38 mouse cellular contexts compared by ENCODE assay signal in the genomic region with DNA sequence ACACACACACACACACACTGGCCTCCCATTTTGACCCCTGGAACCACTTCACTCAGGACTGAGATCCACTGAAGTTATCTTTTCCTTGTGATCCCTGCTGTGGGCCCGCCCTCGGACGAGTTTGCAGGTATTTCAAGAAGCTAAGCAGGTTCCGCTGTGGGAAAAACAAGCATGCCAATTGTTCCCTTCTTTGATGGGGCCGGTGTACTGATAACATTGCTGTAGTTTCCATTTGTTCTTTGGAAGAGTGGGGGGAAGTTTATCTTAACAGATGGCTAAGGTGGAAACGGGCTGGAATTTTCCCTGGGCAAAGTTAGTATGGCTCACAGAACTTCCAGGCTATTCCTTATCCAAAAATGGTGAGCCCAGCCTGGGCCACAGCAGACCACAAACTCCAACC. TPM values are rescaled to one million over a fixed set of nuclear protein-coding genes. Genes with fewer than 3 reads are reported as not detected.
"Had no signal": no experiment of that assay in that cellular context is flagged by ENCODE, and none has a peak within 500 bp of the region (broad histone marks: within the 10 kb centered on the region; RNA-seq: fewer than 3 reads in every experiment).

No protein-coding gene starts in this region.

- ATAC-seq: liver, embryonic 12.5 days; liver, postnatal 0 days; lung, postnatal 0 days; midbrain, embryonic 13.5 days; midbrain, embryonic 15.5 days; midbrain, embryonic 16.5 days had no signal

- H3K4me3 ChIP-seq: left cerebral cortex, adult 2 months; limb, embryonic 10.5 days; limb, embryonic 12.5 days; limb, embryonic 13.5 days; limb, embryonic 15.5 days; liver, embryonic 12.5 days; liver, embryonic 13.5 days; liver, embryonic 15.5 days; lung, embryonic 15.5 days; megakaryocyte, embryonic 14.5 days; midbrain, embryonic 10.5 days; midbrain, embryonic 12.5 days; midbrain, embryonic 13.5 days; midbrain, embryonic 15.5 days; myocyte had no signal

- H3K4me2 ChIP-seq: limb, embryonic 12.5 days; limb, embryonic 13.5 days; limb, embryonic 15.5 days; liver, embryonic 11.5 days; liver, embryonic 12.5 days; liver, embryonic 13.5 days; liver, embryonic 15.5 days; lung, embryonic 14.5 days; lung, embryonic 15.5 days; midbrain, embryonic 11.5 days; midbrain, embryonic 12.5 days; midbrain, embryonic 13.5 days; midbrain, embryonic 15.5 days had no signal

- H3K27ac ChIP-seq: left cerebral cortex, adult 2 months; limb, embryonic 10.5 days; limb, embryonic 12.5 days; limb, embryonic 13.5 days; limb, embryonic 15.5 days; liver, embryonic 12.5 days; liver, embryonic 13.5 days; liver, embryonic 14.5 days; liver, embryonic 15.5 days; lung, embryonic 15.5 days; macrophage; midbrain, embryonic 10.5 days; midbrain, embryonic 12.5 days; midbrain, embryonic 13.5 days; midbrain, embryonic 15.5 days had no signal

- H3K27me3 ChIP-seq: limb, embryonic 12.5 days; limb, embryonic 13.5 days; limb, embryonic 15.5 days; liver, embryonic 12.5 days; liver, embryonic 13.5 days; liver, embryonic 15.5 days; lung, embryonic 15.5 days; midbrain, embryonic 12.5 days; midbrain, embryonic 13.5 days; midbrain, embryonic 15.5 days had no signal

- H3K9me3 ChIP-seq: limb, embryonic 10.5 days; limb, embryonic 12.5 days; limb, embryonic 15.5 days; liver, embryonic 12.5 days; liver, embryonic 13.5 days; liver, embryonic 15.5 days; lung, embryonic 15.5 days; midbrain, embryonic 10.5 days; midbrain, embryonic 12.5 days; midbrain, embryonic 13.5 days; midbrain, embryonic 15.5 days had no signal

- H3K4me1 ChIP-seq: limb, embryonic 10.5 days; limb, embryonic 12.5 days; limb, embryonic 13.5 days; limb, embryonic 15.5 days; liver, embryonic 12.5 days; liver, embryonic 13.5 days; liver, embryonic 15.5 days; lung, embryonic 15.5 days; midbrain, embryonic 10.5 days; midbrain, embryonic 12.5 days; midbrain, embryonic 13.5 days; midbrain, embryonic 15.5 days had no signal

- H3K9ac ChIP-seq: limb, embryonic 12.5 days; limb, embryonic 13.5 days; limb, embryonic 15.5 days; liver, embryonic 12.5 days; liver, embryonic 13.5 days; liver, embryonic 14.5 days; liver, embryonic 15.5 days; liver, postnatal 0 days; lung, embryonic 14.5 days; lung, embryonic 15.5 days; midbrain, embryonic 12.5 days; midbrain, embryonic 13.5 days; midbrain, embryonic 15.5 days had no signal

- DNase-seq: left cerebral cortex, postnatal 4 days; liver; liver, embryonic 13.5 days; liver, postnatal 0 days; lung, adult 18-20 months; lung, adult 2 months; lung, embryonic 14.5 days; lung, postnatal 10 days; lung, postnatal 14 days; lung, postnatal 36 days; lung, postnatal 4 days; midbrain, embryonic 14.5 days had no signal

- H3K36me3 ChIP-seq: limb, embryonic 10.5 days; limb, embryonic 12.5 days; limb, embryonic 13.5 days; limb, embryonic 15.5 days; liver, embryonic 12.5 days; liver, embryonic 13.5 days; liver, embryonic 15.5 days; lung, embryonic 15.5 days; midbrain, embryonic 10.5 days; midbrain, embryonic 12.5 days; midbrain, embryonic 13.5 days; midbrain, embryonic 15.5 days had no signal

RNA-seq across cellular contexts. Expression of a gene that starts 28.8 kb away (rescaled TPM):
- polyA plus RNA-seq: limb, embryonic 10.5 days; limb, embryonic 11.5 days; limb, embryonic 12.5 days; limb, embryonic 13.5 days; limb, embryonic 14.5 days; limb, embryonic 15.5 days; liver, adult 2 months; liver, embryonic 11.5 days; liver, embryonic 12.5 days; liver, embryonic 13.5 days; liver, embryonic 14.5 days; liver, embryonic 15.5 days; liver, embryonic 16.5 days; liver, postnatal 0 days; lung, adult 2 months; lung, embryonic 14.5 days; lung, embryonic 15.5 days; lung, embryonic 16.5 days; lung, postnatal 0 days; macrophage; midbrain, embryonic 10.5 days; midbrain, embryonic 11.5 days; midbrain, embryonic 12.5 days; midbrain, embryonic 13.5 days; midbrain, embryonic 14.5 days; midbrain, embryonic 15.5 days; midbrain, embryonic 16.5 days; midbrain, postnatal 0 days; myocyte had no signal
